Mouse (Mus musculus): ENCODE measurements around the gene Lrrc27. TPM values are rescaled to one million over a fixed set of nuclear protein-coding genes. Genes with fewer than 3 reads are reported as not detected.

Lrrc27 gene
- polyA plus RNA-seq, 1 experiment from 2014 or later: 5.1 TPM

- Histone ChIP-seq H3K9me3 (no peaks in the 10 kb centered on the region), H3K9ac (peak overlapping the region; percentile 67), H3K4me3 (replicated peaks) (peak overlapping the region; percentile 64), H3K27ac (no peak overlapping the region), H3K36me3 (replicated peaks) (no peaks in the 10 kb centered on the region), H3K4me2 (peak overlapping the region; percentile 96), H3K4me1 (peaks cover 36% of the 10 kb centered on the region), H3K27me3 (peaks cover 63% of the 10 kb centered on the region)
- 2% methylated on average over 45 of the region's 45 CpGs for WGBS
- ATAC-seq (ENCODE audit: low FRiP score): peak; percentile 33
These were observed 36.0 kb downstream of the Lrrc27 start for GRCm38 (mm10) chr7:139248615-139249405.

GRCm38 (mm10) chr7:139249406-139250210, 36.8 kb downstream of the Lrrc27 start:
- H3K36me3 ChIP-seq (replicated peaks): no peaks in the 10 kb centered on the region
- no peaks in the 10 kb centered on the region for H3K9me3 ChIP-seq
- 41% methylated on average over 7 of the region's 7 CpGs for WGBS
- H3K27ac ChIP-seq: no peak overlapping the region
- H3K4me2 ChIP-seq: peak overlapping the region; percentile 96
- peak overlapping the region; percentile 64 for H3K4me3 ChIP-seq (replicated peaks)
- H3K4me1 ChIP-seq: peaks cover 36% of the 10 kb centered on the region
- H3K27me3 ChIP-seq: peaks cover 63% of the 10 kb centered on the region
- H3K9ac ChIP-seq: no peak overlapping the region
- no peak for ATAC-seq (ENCODE audit: low FRiP score)

- 81% methylated on average over 5 of the region's 5 CpGs for WGBS
These were observed 39.1 kb downstream of the Lrrc27 start for GRCm38 (mm10) chr7:139251881-139252301.

GRCm38 (mm10) chr7:139252566-139252965, 39.8 kb downstream of the Lrrc27 start:
- Histone ChIP-seq H3K27me3 (peaks cover 45% of the 10 kb centered on the region), H3K4me2 (no peak overlapping the region), H3K9ac (no peak overlapping the region), H3K27ac (no peak overlapping the region), H3K36me3 (replicated peaks) (0 out of 2 replicates have a peak, but pooled peaks cover 7% of the 10 kb centered on the region), H3K4me3 (replicated peaks) (no peak overlapping the region), H3K4me1 (peaks cover 28% of the 10 kb centered on the region), H3K9me3 (no peaks in the 10 kb centered on the region)
- WGBS: 90% methylated on average over 7 of the region's 7 CpGs
- ATAC-seq (ENCODE audit: low FRiP score): no peak

More at GRCm38 (mm10) chr7:139251881-139252301, 39.1 kb downstream of the Lrrc27 start:
- H3K4me3 ChIP-seq (replicated peaks): no peak overlapping the region
- no peak overlapping the region for H3K27ac ChIP-seq
- H3K36me3 ChIP-seq (replicated peaks): 0 out of 2 replicates have a peak, but pooled peaks cover 7% of the 10 kb centered on the region
- no peak for ATAC-seq (ENCODE audit: low FRiP score)
- H3K4me2 ChIP-seq: no peak overlapping the region
- H3K9me3 ChIP-seq: no peaks in the 10 kb centered on the region
- H3K27me3 ChIP-seq: peaks cover 52% of the 10 kb centered on the region
- peaks cover 33% of the 10 kb centered on the region for H3K4me1 ChIP-seq
- no peak overlapping the region for H3K9ac ChIP-seq

GRCm38 (mm10) chr7:139252986-139253385, 40.2 kb downstream of the Lrrc27 start:
- peaks cover 24% of the 10 kb centered on the region for H3K4me1 ChIP-seq
- 0 out of 2 replicates have a peak, but pooled peaks cover 7% of the 10 kb centered on the region for H3K36me3 ChIP-seq (replicated peaks)
- no peak overlapping the region for H3K9ac ChIP-seq
- no peak overlapping the region for H3K4me2 ChIP-seq
- H3K27ac ChIP-seq: no peak overlapping the region
- no peaks in the 10 kb centered on the region for H3K9me3 ChIP-seq
- H3K27me3 ChIP-seq: peaks cover 41% of the 10 kb centered on the region
- ATAC-seq (ENCODE audit: low FRiP score): no peak
- no peak overlapping the region for H3K4me3 ChIP-seq (replicated peaks)
- WGBS: 75% methylated on average over 9 of the region's 9 CpGs

- no peak overlapping the region for H3K27ac ChIP-seq
- H3K9ac ChIP-seq: no peak overlapping the region
- peaks cover 38% of the 10 kb centered on the region for H3K27me3 ChIP-seq
- ATAC-seq (ENCODE audit: low FRiP score): no peak
- no peak overlapping the region for H3K4me2 ChIP-seq
- H3K36me3 ChIP-seq (replicated peaks): 0 out of 2 replicates have a peak, but pooled peaks cover 7% of the 10 kb centered on the region
- H3K9me3 ChIP-seq: no peaks in the 10 kb centered on the region
- 73% methylated on average over 3 of the region's 3 CpGs for WGBS
- H3K4me3 ChIP-seq (replicated peaks): no peak overlapping the region
- H3K4me1 ChIP-seq: peaks cover 23% of the 10 kb centered on the region
These were observed 40.7 kb downstream of the Lrrc27 start for GRCm38 (mm10) chr7:139253462-139253861.

GRCm38 (mm10) chr7:139254626-139255025, 41.8 kb downstream of the Lrrc27 start:
- 88% methylated on average over 5 of the region's 5 CpGs for WGBS
- H3K4me2 ChIP-seq: no peak overlapping the region

GRCm38 (mm10) chr7:139257752-139258542, 45.2 kb downstream of the Lrrc27 start:
- no peaks in the 10 kb centered on the region for H3K9me3 ChIP-seq
- H3K4me3 ChIP-seq (replicated peaks): no peak overlapping the region
- 77% methylated on average over 10 of the region's 10 CpGs for WGBS
- H3K27ac ChIP-seq: no peak overlapping the region
- H3K4me2 ChIP-seq: no peak overlapping the region
- H3K9ac ChIP-seq: no peak overlapping the region
- H3K27me3 ChIP-seq: 0 out of 2 replicates have a peak, but pooled peaks cover 3% of the 10 kb centered on the region
- no peak for ATAC-seq (ENCODE audit: low FRiP score)
- H3K36me3 ChIP-seq (replicated peaks): 0 out of 2 replicates have a peak, but pooled peaks cover 7% of the 10 kb centered on the region
- H3K4me1 ChIP-seq: no peaks in the 10 kb centered on the region

More at GRCm38 (mm10) chr7:139254626-139255025, 41.8 kb downstream of the Lrrc27 start:
- peaks cover 26% of the 10 kb centered on the region for H3K27me3 ChIP-seq
- H3K4me3 ChIP-seq (replicated peaks): no peak overlapping the region
- no peak overlapping the region for H3K9ac ChIP-seq
- peaks cover 12% of the 10 kb centered on the region for H3K4me1 ChIP-seq
- no peak overlapping the region for H3K27ac ChIP-seq
- no peaks in the 10 kb centered on the region for H3K9me3 ChIP-seq
- H3K36me3 ChIP-seq (replicated peaks): 0 out of 2 replicates have a peak, but pooled peaks cover 7% of the 10 kb centered on the region
- ATAC-seq (ENCODE audit: low FRiP score): no peak

GRCm38 (mm10) chr7:139264337-139264736, 51.5 kb downstream of the Lrrc27 start:
- no peaks in the 10 kb centered on the region for H3K4me1 ChIP-seq
- no peaks in the 10 kb centered on the region for H3K27me3 ChIP-seq
- WGBS: 21% methylated on average over 4 of the region's 4 CpGs
- ATAC-seq (ENCODE audit: low FRiP score): no peak
- no peak overlapping the region for H3K4me3 ChIP-seq (replicated peaks)
- H3K27ac ChIP-seq: no peak overlapping the region
- H3K4me2 ChIP-seq: no peak overlapping the region
- no peak overlapping the region for H3K9ac ChIP-seq
- H3K36me3 ChIP-seq (replicated peaks): no peaks in the 10 kb centered on the region
- H3K9me3 ChIP-seq: no peaks in the 10 kb centered on the region

GRCm38 (mm10) chr7:139265634-139266033, 52.8 kb downstream of the Lrrc27 start:
- Histone ChIP-seq H3K27ac (no peak overlapping the region), H3K9me3 (no peaks in the 10 kb centered on the region), H3K4me2 (no peak overlapping the region), H3K4me3 (replicated peaks) (no peak overlapping the region), H3K4me1 (no peaks in the 10 kb centered on the region), H3K36me3 (replicated peaks) (no peaks in the 10 kb centered on the region), H3K9ac (no peak overlapping the region), H3K27me3 (no peaks in the 10 kb centered on the region)
- no peak for ATAC-seq (ENCODE audit: low FRiP score)
- WGBS: 83% methylated on average over 6 of the region's 6 CpGs

GRCm38 (mm10) chr7:139266431-139266830, 53.6 kb downstream of the Lrrc27 start:
- WGBS: 84% methylated on average over 6 of the region's 6 CpGs
- ATAC-seq (ENCODE audit: low FRiP score): no peak
- H3K27ac ChIP-seq: 0 out of 2 replicates have a peak overlapping the region, but pooled peaks have one; percentile 20
- no peak overlapping the region for H3K4me3 ChIP-seq (replicated peaks)
- no peak overlapping the region for H3K9ac ChIP-seq
- no peak overlapping the region for H3K4me2 ChIP-seq
- no peaks in the 10 kb centered on the region for H3K9me3 ChIP-seq
- no peaks in the 10 kb centered on the region for H3K4me1 ChIP-seq
- no peaks in the 10 kb centered on the region for H3K36me3 ChIP-seq (replicated peaks)
- no peaks in the 10 kb centered on the region for H3K27me3 ChIP-seq
